Mouse (Mus musculus): ENCODE results near the gene Ssrp1. TPM values are rescaled to one million over a fixed set of nuclear protein-coding genes. Genes with fewer than 3 reads are reported as not detected.

Gene Ssrp1
- 100 to 1,000 TPM; 120 TPM for total RNA-seq (2021)

DNA sequence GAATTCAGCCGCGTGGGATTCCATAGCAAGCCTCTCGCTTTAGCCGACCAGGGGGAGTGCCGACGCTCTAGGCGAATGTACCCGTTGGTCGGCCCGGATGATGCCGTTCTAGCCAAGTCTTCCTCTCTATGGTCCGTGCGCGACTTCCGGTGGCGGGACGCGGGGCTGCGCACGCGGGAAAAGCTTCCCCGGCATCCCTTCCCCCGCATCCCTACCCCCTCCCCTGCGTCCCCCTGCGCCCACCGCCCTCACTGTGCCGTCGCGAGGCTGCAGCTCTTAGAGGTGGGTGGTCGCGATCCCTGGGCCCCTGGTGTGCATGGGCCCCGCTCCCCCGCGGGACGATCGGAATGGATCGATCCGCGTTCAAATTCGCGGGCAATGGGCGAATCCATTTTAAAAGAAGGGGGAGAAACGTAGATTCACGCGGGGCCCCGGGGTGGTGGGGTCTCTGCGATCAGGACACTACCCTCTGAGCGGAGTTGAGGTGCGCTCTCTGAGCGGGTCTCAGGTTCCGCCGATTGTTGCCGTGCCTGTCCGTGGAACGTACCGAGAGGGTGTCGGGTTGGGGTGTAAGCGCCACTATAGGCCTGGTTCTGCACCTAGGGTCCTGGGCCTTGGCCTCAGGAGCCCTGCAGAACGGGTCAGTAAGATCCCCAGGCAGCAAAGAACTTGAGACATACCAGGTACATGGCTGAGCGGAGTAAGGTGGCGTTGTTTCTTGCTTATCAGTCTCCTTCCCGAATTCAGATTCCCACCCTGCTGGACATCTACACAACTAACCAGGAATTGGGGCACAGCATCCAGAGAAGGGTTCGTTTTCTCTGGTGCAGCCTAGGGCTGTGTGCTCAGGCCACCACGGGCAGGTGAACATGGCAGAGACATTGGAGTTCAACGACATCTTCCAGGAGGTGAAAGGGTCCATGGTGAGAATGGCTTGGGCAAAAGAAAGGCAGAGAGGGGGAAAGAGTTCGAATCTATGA is at the start of gene Ssrp1, which contains the start of gene P2rx3:
Gene Ssrp1, plus strand, starts transcription at position 188 of the 980 bp plus-strand sequence.
Gene P2rx3, minus strand, starts transcription at position 416 of the 980 bp plus-strand sequence.
- peak; percentile 92 for DNase-seq

GRCm38 (mm10) chr2:84987930-84988329 is 49.1 kb upstream of the Ssrp1 start, which contains the start of gene Prg3:
Gene Prg3, plus strand, starts transcription at chr2:84988215.
- DNase-seq, result no peak

- no peak for DNase-seq
Measured at GRCm38 (mm10) chr2:84996376-84996775, 40.7 kb upstream of the Ssrp1 start.

DNA sequence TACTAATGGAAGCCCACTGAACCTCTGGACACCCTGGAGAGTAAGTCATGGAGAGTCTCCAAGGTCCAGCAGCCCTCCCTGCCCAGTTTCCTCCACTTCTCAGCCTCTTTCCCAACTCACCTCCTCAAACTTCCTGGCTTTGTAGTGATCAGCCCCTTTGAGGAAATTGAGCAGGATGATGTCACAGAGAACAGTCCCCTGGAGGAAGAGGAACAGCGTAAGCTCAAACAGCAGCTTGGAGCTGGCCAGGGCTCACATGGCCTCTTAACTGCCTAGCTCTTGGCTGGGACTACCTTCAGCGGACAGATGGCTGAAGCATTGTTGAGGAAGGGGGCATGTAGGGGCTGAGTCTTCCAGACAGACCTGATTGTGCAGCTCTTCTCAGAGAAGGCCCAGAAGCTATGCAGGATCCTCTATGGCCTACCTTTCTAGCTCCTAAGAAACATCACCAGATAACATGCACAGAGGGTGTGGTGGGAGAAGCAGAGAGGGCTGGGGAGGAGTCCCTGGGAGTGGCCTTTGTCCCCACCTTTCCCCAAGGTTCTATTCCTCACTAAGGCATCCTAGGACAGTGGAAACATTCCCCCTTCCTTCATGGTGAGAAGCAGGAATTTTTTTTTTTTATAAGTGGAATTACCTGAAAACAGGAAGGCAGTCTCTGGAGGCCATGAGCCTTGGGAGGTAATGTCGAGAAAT is 37.4 kb upstream of the Ssrp1 start:
- no peak for DNase-seq

GRCm38 (mm10) chr2:85001497-85001896 is 35.5 kb upstream of the Ssrp1 start:
- DNase-seq, result no peak

DNA sequence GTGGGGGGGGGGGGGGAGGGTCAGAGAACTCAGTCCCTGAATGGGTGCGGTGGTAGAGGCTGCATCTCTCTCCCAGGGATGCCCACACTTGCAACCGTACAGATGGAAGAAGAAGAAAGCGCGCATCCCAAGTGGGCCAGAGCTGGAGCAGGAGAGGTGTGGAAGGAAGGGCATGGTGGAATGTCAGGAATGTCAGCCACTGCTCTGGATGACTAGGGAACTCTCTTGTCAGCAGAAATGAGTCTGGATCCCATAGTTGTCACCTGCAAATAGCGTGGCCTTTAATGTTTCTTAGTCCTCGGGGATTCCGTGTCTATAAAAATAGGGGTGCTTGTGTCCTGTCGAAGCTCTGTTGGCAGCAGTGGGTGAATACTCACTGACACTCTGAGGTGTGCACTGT is 34.5 kb upstream of the Ssrp1 start:
- no peak for DNase-seq

DNA sequence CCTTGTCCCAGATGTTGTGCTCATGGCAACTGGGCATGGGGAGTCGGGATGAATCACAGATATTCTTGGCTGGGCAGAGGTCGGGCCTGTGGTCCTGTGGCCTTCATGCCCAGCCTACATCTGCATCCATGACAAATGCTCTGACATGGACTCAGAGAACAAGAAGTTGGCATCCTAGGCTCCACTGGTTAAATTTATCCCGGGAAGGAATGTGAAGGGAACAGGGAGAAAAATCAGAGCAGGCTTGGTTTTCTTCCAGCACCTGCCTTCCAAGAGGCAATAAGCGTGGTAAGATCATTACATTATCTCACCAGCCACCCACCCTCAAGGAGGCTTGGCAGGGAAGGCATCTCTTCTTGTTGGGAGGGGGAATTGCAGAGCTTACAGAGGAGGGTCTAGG is 32.7 kb upstream of the Ssrp1 start:
- DNase-seq, result no peak

- no peak for DNase-seq
Measured at GRCm38 (mm10) chr2:85006600-85006999, 30.4 kb upstream of the Ssrp1 start.

DNA sequence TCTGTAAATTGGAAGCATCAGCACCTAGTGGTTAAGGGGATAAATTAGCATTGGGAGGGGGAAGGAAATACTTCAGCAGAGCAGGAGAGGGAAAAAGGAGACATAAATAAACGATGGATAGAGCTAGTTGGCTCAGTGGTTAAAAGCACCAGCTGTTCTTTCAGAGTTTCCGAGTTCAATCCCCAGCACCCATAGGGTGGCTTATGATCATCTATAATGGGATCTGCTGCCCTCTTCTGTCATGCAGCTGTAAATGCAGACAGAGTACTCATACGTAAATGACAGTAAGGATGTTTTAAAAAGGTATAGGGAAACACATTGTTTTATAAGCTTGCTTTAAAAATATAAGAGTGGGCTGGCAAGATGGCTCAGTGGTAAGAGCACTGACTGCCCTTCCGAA is 29.3 kb upstream of the Ssrp1 start:
- no peak for DNase-seq

DNA sequence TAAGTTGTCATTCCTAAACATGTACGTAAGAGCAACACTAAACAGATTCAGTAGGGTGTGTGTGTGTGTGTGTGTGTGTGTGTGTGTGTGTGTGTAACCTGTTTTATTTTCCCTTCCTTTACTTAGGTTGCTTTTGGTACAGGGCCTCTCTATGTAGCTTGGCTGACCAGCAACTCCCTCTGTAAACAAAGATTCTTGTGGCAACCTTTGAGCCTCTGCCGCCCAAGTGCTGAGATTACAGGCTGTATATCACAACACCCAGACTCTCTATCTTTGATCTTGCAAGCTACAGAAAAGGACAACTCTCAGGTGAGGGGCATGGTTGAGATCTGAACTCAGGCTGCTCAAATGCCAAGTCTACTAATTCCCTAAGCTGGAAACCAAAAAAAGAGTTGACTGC is 27.8 kb upstream of the Ssrp1 start:
- DNase-seq, result no peak

- DNase-seq, result no peak
Measured at GRCm38 (mm10) chr2:85011906-85012604, 25.0 kb upstream of the Ssrp1 start.

- DNase-seq, result no peak
Measured at GRCm38 (mm10) chr2:85012679-85013078, 24.4 kb upstream of the Ssrp1 start.

DNA sequence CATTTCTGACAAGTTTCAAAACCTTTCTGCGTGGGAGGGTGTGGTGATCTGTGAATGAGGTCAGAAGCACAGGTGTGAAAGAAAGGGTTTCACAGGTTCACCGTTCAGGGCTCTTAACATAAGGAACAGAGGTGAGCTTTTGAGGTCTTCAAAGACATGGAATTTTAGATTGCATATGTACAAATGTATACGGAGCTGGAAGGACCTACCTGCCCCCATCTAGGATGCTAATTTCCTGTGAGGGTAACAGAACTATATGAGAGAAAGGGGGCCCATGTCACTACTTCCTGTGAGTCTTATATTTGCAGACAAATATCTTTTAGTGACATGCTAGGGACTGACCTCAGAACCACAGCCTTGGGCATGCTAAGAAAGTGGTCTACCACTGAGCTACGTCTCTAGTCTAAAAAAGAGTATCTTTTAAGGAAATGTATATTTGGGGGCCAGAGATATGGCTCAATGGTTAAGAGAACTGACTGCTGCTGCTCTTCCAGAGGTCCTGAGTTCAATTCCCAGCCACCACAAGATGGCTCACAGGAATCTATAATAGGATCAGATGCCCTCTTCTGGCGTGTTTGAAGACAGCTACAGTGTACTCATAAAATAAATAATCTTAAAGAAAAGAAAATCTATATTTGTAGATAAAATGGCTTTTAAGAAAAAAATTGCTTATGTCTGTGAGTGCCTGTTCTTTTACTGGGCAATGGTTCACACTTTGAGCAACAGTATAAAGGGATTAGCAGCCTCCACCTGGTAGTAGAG is 23.0 kb upstream of the Ssrp1 start:
- no peak for DNase-seq

GRCm38 (mm10) chr2:85014588-85014982 is 22.4 kb upstream of the Ssrp1 start:
- DNase-seq, result peak; percentile 29 to 43

- no peak for DNase-seq
Measured at GRCm38 (mm10) chr2:85022043-85022442, 15.0 kb upstream of the Ssrp1 start.

DNA sequence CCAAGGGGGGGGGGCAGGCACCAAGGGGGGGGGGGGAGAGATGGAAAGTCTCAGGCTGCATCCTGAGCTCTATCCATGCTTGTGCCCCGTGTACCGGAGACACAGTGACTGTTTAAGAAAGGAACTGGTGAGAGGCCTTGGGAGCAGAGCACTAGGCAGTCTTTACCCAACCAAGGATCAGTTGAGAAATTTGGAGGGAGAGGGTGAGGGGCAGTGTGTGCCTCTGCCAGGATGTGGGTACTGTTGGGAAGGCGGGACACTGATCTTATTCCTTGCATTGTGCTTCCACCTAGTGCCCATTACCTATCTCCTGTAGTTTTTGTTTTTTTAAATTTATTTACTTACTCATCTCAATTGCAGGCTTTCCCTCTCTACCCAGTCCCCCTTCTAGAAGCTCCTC is 10.9 kb upstream of the Ssrp1 start:
- no peak for DNase-seq

- DNase-seq, result no peak
Measured at GRCm38 (mm10) chr2:85027281-85027680, 9.8 kb upstream of the Ssrp1 start.

- no peak for DNase-seq
Measured at GRCm38 (mm10) chr2:85029897-85030296, 7.1 kb upstream of the Ssrp1 start.

DNA sequence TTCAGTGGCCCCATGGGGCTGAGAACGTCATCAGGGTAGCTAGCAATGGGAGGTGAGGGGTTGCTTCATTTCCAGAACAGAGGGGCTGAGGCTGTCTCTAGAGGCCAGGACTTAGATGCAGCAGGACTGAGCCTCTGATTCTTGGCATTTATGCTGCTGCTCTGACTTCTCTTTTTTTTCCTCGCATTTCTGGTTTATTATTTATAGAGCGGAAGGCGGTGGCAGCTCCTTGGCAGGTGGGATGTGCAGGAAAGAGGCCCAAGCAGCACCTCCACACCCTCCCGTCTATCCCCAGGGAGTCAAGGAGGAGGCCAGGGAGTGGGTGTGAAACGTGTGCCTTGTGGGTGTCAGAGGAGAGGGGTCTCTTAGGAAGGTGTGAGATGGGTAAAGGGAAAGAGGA is 6.0 kb upstream of the Ssrp1 start:
- no peak for DNase-seq

- DNase-seq, result no peak
Measured at GRCm38 (mm10) chr2:85033121-85033520, 3.9 kb upstream of the Ssrp1 start.

GRCm38 (mm10) chr2:85034169-85034568 is 2.9 kb upstream of the Ssrp1 start:
- no peak for DNase-seq

- DNase-seq, result no peak
Measured at GRCm38 (mm10) chr2:85036507-85037046, 457 bp upstream of the Ssrp1 start.

Measured in layer of hippocampus, postnatal 36 days (tissue).